Mouse (Mus musculus) MEL (cell line): ENCODE results near the gene Herc4. TPM values are rescaled to one million over a fixed set of nuclear protein-coding genes. Genes with fewer than 3 reads are reported as not detected.

Source experiments
- DNase-seq: peaks from one replicate; pipeline ENCODE4 v3.0.0; 2011; ENCODE audit warnings: low read depth, low spot score
- H3K27ac ChIP-seq: 2 replicates; pipeline ENCODE4 v1.5.1; 2012; ENCODE audit warnings: low read depth, mild to moderate bottlenecking, control low read depth, low read length, moderate library complexity; ENCODE audit not compliant: control insufficient read depth
- H3K27me3 ChIP-seq, 2 experiments: fragments of 150-350 bp in 1 of 2; sonication (generic) in 1 of 2; 2 replicates each; pipeline ENCODE4 v1.6.1; 2012; ENCODE audit warnings: low read length in 2 of 2, mild to moderate bottlenecking in 2 of 2, improper control_type of control experiment in 1 of 2, moderate library complexity in 1 of 2; ENCODE audit not compliant: insufficient read depth in 2 of 2, control insufficient read depth in 1 of 2
- H3K36me3 ChIP-seq, 2 experiments: 2 replicates each; pipeline ENCODE4 v1.6.1; 2012 to 2014; ENCODE audit warnings: low read length in 2 of 2, improper control_type of control experiment in 1 of 2, inconsistent platforms in 1 of 2, mild to moderate bottlenecking in 1 of 2; ENCODE audit not compliant: insufficient read depth in 2 of 2, control insufficient read depth in 1 of 2
- H3K4me1 ChIP-seq, 2 experiments: fragments of 150-350 bp in 1 of 2; sonication (generic) in 1 of 2; 2 replicates each; pipeline ENCODE4 v1.6.1; 2012; ENCODE audit warnings: low read length in 2 of 2, improper control_type of control experiment in 1 of 2, mild to moderate bottlenecking in 1 of 2; ENCODE audit not compliant: insufficient read depth in 2 of 2, control insufficient read depth in 1 of 2
- H3K4me3 ChIP-seq, 2 experiments: fragments of 150-350 bp in 1 of 2; sonication (generic) in 1 of 2; 2 replicates each; pipeline ENCODE4 v1.5.1; 2012; ENCODE audit warnings: low read depth in 2 of 2, low read length in 2 of 2, mild to moderate bottlenecking in 2 of 2, moderate library complexity in 2 of 2, control low read depth in 1 of 2, improper control_type of control experiment in 1 of 2; ENCODE audit not compliant: control insufficient read depth in 1 of 2, insufficient read depth in 1 of 2
- H3K79me2 ChIP-seq: 2 replicates; pipeline ENCODE4 v1.6.1; 2012; ENCODE audit warnings: mild to moderate bottlenecking, low read length, moderate library complexity; ENCODE audit not compliant: control insufficient read depth, poor library complexity, insufficient read depth
- H3K9ac ChIP-seq: 2 replicates; pipeline ENCODE4 v1.6.1; 2012; ENCODE audit warnings: low read depth, mild to moderate bottlenecking, control low read depth, low read length, moderate library complexity; ENCODE audit not compliant: control insufficient read depth, poor library complexity, severe bottlenecking
- H3K9me3 ChIP-seq: fragments of 150-350 bp; sonication (generic); replicated peaks from 2 replicates; pipeline ENCODE4 v1.6.1; 2012; ENCODE audit warnings: mild to moderate bottlenecking, low read length, improper control_type of control experiment, moderate library complexity; ENCODE audit not compliant: insufficient read depth
- BHLHE40 ChIP-seq: IDR thresholded peaks from 2 replicates; pipeline ENCODE4 v1.6.1; 2012; ENCODE audit warnings: low read depth, mild to moderate bottlenecking, inconsistent platforms, low read length, improper control_type of control experiment, borderline replicate concordance
- ELF1 ChIP-seq: IDR thresholded peaks from 2 replicates; pipeline ENCODE4 v1.6.1; 2014; ENCODE audit warnings: low read depth, mild to moderate bottlenecking, inconsistent platforms, low read length, improper control_type of control experiment, moderate library complexity
- EP300 ChIP-seq, 2 experiments: IDR thresholded peaks; 2 replicates each; pipeline ENCODE4 v1.6.1; 2011; ENCODE audit warnings: improper control_type of control experiment in 2 of 2, low read length in 2 of 2, low read depth in 1 of 2, mild to moderate bottlenecking in 1 of 2
- ETS1 ChIP-seq: IDR thresholded peaks from 2 replicates; pipeline ENCODE4 v1.6.1; 2012; ENCODE audit warnings: low read depth, mild to moderate bottlenecking, inconsistent platforms, low read length, improper control_type of control experiment, moderate library complexity
- GATA1 ChIP-seq: IDR thresholded peaks from 2 replicates; pipeline ENCODE4 v1.6.1; 2011; ENCODE audit warnings: low read depth, low read length, improper control_type of control experiment
- HCFC1 ChIP-seq: IDR thresholded peaks from 2 replicates; pipeline ENCODE4 v1.6.1; 2012; ENCODE audit warnings: low read depth, mild to moderate bottlenecking, inconsistent platforms, low read length, improper control_type of control experiment, moderate library complexity
- JUND ChIP-seq: IDR thresholded peaks from 2 replicates; pipeline ENCODE4 v1.6.1; 2011; ENCODE audit warnings: low read depth, mild to moderate bottlenecking, improper control_type of control experiment, low read length
- KAT2A ChIP-seq: conservative IDR thresholded peaks from 2 replicates; pipeline ENCODE4 v1.6.1; 2012; ENCODE audit warnings: low read depth, low read length, improper control_type of control experiment, inconsistent platforms
- MAFK ChIP-seq: IDR thresholded peaks from 2 replicates; pipeline ENCODE4 v1.6.1; 2011; ENCODE audit warnings: low read depth, mild to moderate bottlenecking, low read length, improper control_type of control experiment, borderline replicate concordance
- MAX ChIP-seq: IDR thresholded peaks from 2 replicates; pipeline ENCODE4 v1.6.1; 2011; ENCODE audit warnings: low read length, improper control_type of control experiment
- MAZ ChIP-seq: IDR thresholded peaks from 2 replicates; pipeline ENCODE4 v1.6.1; 2012; ENCODE audit warnings: low read depth, mild to moderate bottlenecking, inconsistent platforms, low read length, improper control_type of control experiment
- MXI1 ChIP-seq: IDR thresholded peaks from 2 replicates; pipeline ENCODE4 v1.6.1; 2011; ENCODE audit warnings: mild to moderate bottlenecking, low read depth, low read length, improper control_type of control experiment
- MYB ChIP-seq: IDR thresholded peaks from 2 replicates; pipeline ENCODE4 v1.6.1; 2011; ENCODE audit warnings: mild to moderate bottlenecking, low read depth, low read length, improper control_type of control experiment
- MYC ChIP-seq: IDR thresholded peaks from 2 replicates; pipeline ENCODE4 v1.6.1; 2011; ENCODE audit warnings: low read depth, mild to moderate bottlenecking, low read length, improper control_type of control experiment, moderate library complexity
- POLR2AphosphoS2 ChIP-seq: IDR thresholded peaks from 2 replicates; pipeline ENCODE4 v1.6.1; 2011; ENCODE audit warnings: low read length, improper control_type of control experiment
- POLR2AphosphoS5 ChIP-seq: IDR thresholded peaks from 2 replicates; pipeline ENCODE4 v1.6.1; 2012; ENCODE audit warnings: low read depth, borderline replicate concordance, mild to moderate bottlenecking, inconsistent platforms, low read length, moderate library complexity, mixed read lengths
- RCOR1 ChIP-seq: IDR thresholded peaks from 2 replicates; pipeline ENCODE4 v1.6.1; 2012; ENCODE audit warnings: low read depth, mild to moderate bottlenecking, inconsistent platforms, low read length, improper control_type of control experiment
- SIN3A ChIP-seq: IDR thresholded peaks from 2 replicates; pipeline ENCODE4 v1.6.1; 2012; ENCODE audit warnings: low read length, improper control_type of control experiment, inconsistent platforms
- SMC3 ChIP-seq: IDR thresholded peaks from 2 replicates; pipeline ENCODE4 v1.6.1; 2011; ENCODE audit warnings: low read depth, low read length, improper control_type of control experiment
- TAL1 ChIP-seq: IDR thresholded peaks from 2 replicates; pipeline ENCODE4 v1.6.1; 2012; ENCODE audit warnings: mild to moderate bottlenecking, inconsistent platforms, low read length, moderate library complexity, mixed read lengths
- TBP ChIP-seq: IDR thresholded peaks from 2 replicates; pipeline ENCODE4 v1.8.0; 2011; ENCODE audit warnings: low read depth, low read length, improper control_type of control experiment
- TCF12 ChIP-seq: IDR thresholded peaks from 2 replicates; pipeline ENCODE4 v1.6.1; 2014; ENCODE audit warnings: low read depth, mild to moderate bottlenecking, inconsistent platforms, low read length, improper control_type of control experiment, moderate library complexity
- UBTF ChIP-seq: IDR thresholded peaks from 2 replicates; pipeline ENCODE4 v1.6.1; 2012; ENCODE audit warnings: low read depth, mild to moderate bottlenecking, inconsistent platforms, low read length, improper control_type of control experiment, moderate library complexity, borderline replicate concordance; ENCODE audit not compliant: insufficient read depth
- USF1 ChIP-seq: IDR thresholded peaks from 2 replicates; pipeline ENCODE4 v1.6.1; 2014; ENCODE audit warnings: low read depth, mild to moderate bottlenecking, inconsistent platforms, low read length, improper control_type of control experiment, moderate library complexity
- ZC3H11A ChIP-seq: IDR thresholded peaks from 2 replicates; pipeline ENCODE4 v1.6.1; 2012; ENCODE audit warnings: low read depth, mild to moderate bottlenecking, inconsistent platforms, low read length, improper control_type of control experiment
- ZNF384 ChIP-seq: IDR thresholded peaks from 2 replicates; pipeline ENCODE4 v1.6.1; 2012; ENCODE audit warnings: low read depth, mild to moderate bottlenecking, inconsistent platforms, low read length, improper control_type of control experiment
- polyA plus RNA-seq, 2 experiments: library from polyadenylated mRNA; stranded (reverse) in 1 of 2; unstranded in 1 of 2; fragments of >175 nt in 1 of 2; fragments of >200 nt in 1 of 2; gene quantifications; 2 replicates each; pipeline versions ENCODE4 v1.2.1 to v1.2.4; 2012; ENCODE audit warnings: low replicate concordance in 2 of 2, low read depth in 1 of 2; ENCODE audit not compliant: insufficient read length in 2 of 2, insufficient read depth in 1 of 2, missing spikeins in 1 of 2
- total RNA-seq: library from RNA; depleted of rRNA; stranded (reverse); fragments of 300-350 nt; gene quantifications from 2 replicates; pipeline ENCODE4 v1.2.3, GENCODE M21; 2012

Gene Herc4
- total and polyA plus RNA-seq, 3 experiments, result 37.1 to 140 (median 57.1) TPM

- peak; percentile 90 for DNase-seq
- Histone ChIP-seq H3K4me1 (peaks cover 25 to 27% of the 10 kb centered on the region in 2 experiments), H3K4me3 (no peak overlapping the region), H3K36me3 (peaks cover 21 to 55% of the 10 kb centered on the region in 2 experiments), H3K9ac (no peak overlapping the region), H3K27me3 (no peaks in the 10 kb centered on the region), H3K27ac (peak overlapping the region; percentile 84), H3K79me2 (no peaks in the 10 kb centered on the region; the same call in 1 of the 2 replicates), H3K9me3 (no peaks in the 10 kb centered on the region)
- peak; percentile 89 for TF ChIP-seq SIN3A
- TF ChIP-seq USF1, result peak; percentile 50; the same call in 1 of the 2 replicates
- TF ChIP-seq POLR2AphosphoS2, result peak; percentile 72; the same call in 1 of the 2 replicates
- peak; percentile 71 for TF ChIP-seq ELF1
- TF ChIP-seq UBTF, result no peak
- TF ChIP-seq TAL1, result peak; percentile 96
- TF ChIP-seq MYC, result peak; percentile 75; the same call in 1 of the 2 replicates
- TF ChIP-seq SMC3, result no peak
- TF ChIP-seq MAZ, result peak; percentile 72
- TF ChIP-seq MXI1, result peak; percentile 75
- peak; percentile 92 for TF ChIP-seq ETS1
- TF ChIP-seq ZC3H11A, result no peak
- peak; percentile 62 for TF ChIP-seq HCFC1
- peak; percentile 98 for TF ChIP-seq ZNF384
- peak; percentile 74 for TF ChIP-seq MAX
- 0 out of 2 replicates have a peak, but pooled peaks have one; percentile 48 for TF ChIP-seq TBP
- TF ChIP-seq BHLHE40, result peak; percentile 91
- peak; percentile 100 for TF ChIP-seq TCF12
- TF ChIP-seq RCOR1, result peak; percentile 94
- TF ChIP-seq KAT2A, result peak; percentile 37; the same call in 1 of the 2 replicates
- TF ChIP-seq MYB, result peak; percentile 10; the same call in 1 of the 2 replicates
- TF ChIP-seq JUND, result no peak; the same call in 1 of the 2 replicates
- TF ChIP-seq GATA1, result peak; percentile 99
- peak; percentile 98 to 99 for TF ChIP-seq EP300 (IDR thresholded peaks at IDR 0.05; ENCODE audit: low read depth in 1 of 2, low read length in 2 of 2)
- TF ChIP-seq MAFK, result peak; percentile 63; the same call in 1 of the 2 replicates
- no peak for TF ChIP-seq POLR2AphosphoS5
Measured at GRCm38 (mm10) chr10:63277010-63277409, 33.4 kb downstream of the Herc4 start.
